32 mouse cellular contexts compared by ENCODE assay signal in genomic region chr4:100273356-100273755, GRCm38 (mm10).
"Had no signal": no experiment of that assay in that cellular context is flagged by ENCODE, and none has a peak within 500 bp of the region (broad histone marks: within the 10 kb centered on the region; RNA-seq: fewer than 3 reads in every experiment).

No protein-coding gene starts in this region.

- DNase-seq: left cerebral cortex, postnatal 4 days; liver; liver, embryonic 13.5 days; liver, postnatal 0 days; lung, adult 18-20 months; lung, adult 2 months; lung, embryonic 14.5 days; lung, postnatal 10 days; lung, postnatal 14 days; lung, postnatal 36 days; lung, postnatal 4 days; midbrain, embryonic 14.5 days had no signal

- H3K9ac ChIP-seq: limb, embryonic 12.5 days; limb, embryonic 13.5 days; limb, embryonic 15.5 days; liver, embryonic 12.5 days; liver, embryonic 13.5 days; liver, embryonic 14.5 days; liver, embryonic 15.5 days; liver, postnatal 0 days; lung, embryonic 14.5 days; lung, embryonic 15.5 days; midbrain, embryonic 12.5 days; midbrain, embryonic 13.5 days; midbrain, embryonic 15.5 days; neural tube, embryonic 12.5 days had no signal

- H3K4me3 ChIP-seq: left cerebral cortex, adult 2 months; limb, embryonic 10.5 days; limb, embryonic 12.5 days; limb, embryonic 13.5 days; limb, embryonic 15.5 days; liver, embryonic 12.5 days; liver, embryonic 13.5 days; liver, embryonic 15.5 days; lung, embryonic 15.5 days; megakaryocyte, embryonic 14.5 days; midbrain, embryonic 10.5 days; midbrain, embryonic 12.5 days; midbrain, embryonic 13.5 days; midbrain, embryonic 15.5 days; myocyte; neural tube, embryonic 12.5 days had no signal

- H3K27ac ChIP-seq: left cerebral cortex, adult 2 months; limb, embryonic 10.5 days; limb, embryonic 12.5 days; limb, embryonic 13.5 days; limb, embryonic 15.5 days; liver, embryonic 12.5 days; liver, embryonic 13.5 days; liver, embryonic 14.5 days; liver, embryonic 15.5 days; lung, embryonic 15.5 days; macrophage; midbrain, embryonic 10.5 days; midbrain, embryonic 12.5 days; midbrain, embryonic 13.5 days; midbrain, embryonic 15.5 days; neural tube, embryonic 12.5 days had no signal

- H3K9me3 ChIP-seq: limb, embryonic 10.5 days; limb, embryonic 12.5 days; limb, embryonic 13.5 days; limb, embryonic 15.5 days; liver, embryonic 12.5 days; liver, embryonic 13.5 days; liver, embryonic 15.5 days; lung, embryonic 15.5 days; megakaryocyte, embryonic 14.5 days; midbrain, embryonic 10.5 days; midbrain, embryonic 12.5 days; midbrain, embryonic 13.5 days; midbrain, embryonic 15.5 days; neural tube, embryonic 12.5 days had no signal

- H3K27me3 ChIP-seq: limb, embryonic 12.5 days; limb, embryonic 13.5 days; limb, embryonic 15.5 days; liver, embryonic 12.5 days; liver, embryonic 13.5 days; liver, embryonic 15.5 days; lung, embryonic 15.5 days; megakaryocyte, embryonic 14.5 days; midbrain, embryonic 12.5 days; midbrain, embryonic 13.5 days; midbrain, embryonic 15.5 days; neural tube, embryonic 12.5 days had no signal

- H3K4me1 ChIP-seq: limb, embryonic 12.5 days; limb, embryonic 13.5 days; liver, embryonic 13.5 days; liver, embryonic 15.5 days; midbrain, embryonic 12.5 days; midbrain, embryonic 13.5 days; midbrain, embryonic 15.5 days; neural tube, embryonic 12.5 days had no signal

- H3K36me3 ChIP-seq: limb, embryonic 10.5 days; limb, embryonic 12.5 days; limb, embryonic 13.5 days; limb, embryonic 15.5 days; liver, embryonic 12.5 days; liver, embryonic 13.5 days; liver, embryonic 15.5 days; lung, embryonic 15.5 days; midbrain, embryonic 10.5 days; midbrain, embryonic 12.5 days; midbrain, embryonic 13.5 days; midbrain, embryonic 15.5 days; neural tube, embryonic 12.5 days had no signal

- ATAC-seq: liver, embryonic 12.5 days; liver, postnatal 0 days; lung, postnatal 0 days; midbrain, embryonic 13.5 days; midbrain, embryonic 15.5 days; midbrain, embryonic 16.5 days had no signal

- H3K4me2 ChIP-seq: limb, embryonic 12.5 days; limb, embryonic 13.5 days; limb, embryonic 15.5 days; liver, embryonic 12.5 days; liver, embryonic 13.5 days; liver, embryonic 15.5 days; lung, embryonic 14.5 days; lung, embryonic 15.5 days; midbrain, embryonic 11.5 days; midbrain, embryonic 12.5 days; midbrain, embryonic 13.5 days; midbrain, embryonic 15.5 days; neural tube, embryonic 12.5 days had no signal
